Mouse (Mus musculus) embryonic facial prominence, embryonic 14.5 days (tissue): ENCODE results near the gene Gtf2ird1. TPM values are rescaled to one million over a fixed set of nuclear protein-coding genes. Genes with fewer than 3 reads are reported as not detected.

ENCODE experiments used
- ATAC-seq: fragments of 200-750 bp; cut with Nextera tagmentation; 2 replicates; pipeline ENCODE4 v1.8.0; 2017; ENCODE audit warnings: low read depth, moderate number of reproducible peaks, moderate TSS enrichment
- DNase-seq: peaks from one replicate; pipeline ENCODE4 v3.0.0-alpha.2; 2015; ENCODE audit warnings: low spot score
- H3K27ac ChIP-seq: fragments of 300-500 bp; sonication (generic); replicated peaks from 2 replicates; pipeline ENCODE4 v1.5.1; 2014; ENCODE audit warnings: low read depth, mild to moderate bottlenecking, low read length, moderate library complexity
- H3K27me3 ChIP-seq: fragments of 300-500 bp; sonication (generic); replicated peaks from 2 replicates; pipeline ENCODE4 v1.6.1; 2014; ENCODE audit warnings: low read length; ENCODE audit not compliant: control insufficient read depth, insufficient read depth
- H3K36me3 ChIP-seq: fragments of 300-500 bp; sonication (generic); 2 replicates; pipeline ENCODE4 v1.6.1; 2014; ENCODE audit warnings: low read length, mixed read lengths; ENCODE audit not compliant: control insufficient read depth, insufficient read depth
- H3K4me1 ChIP-seq: fragments of 300-500 bp; sonication (generic); 2 replicates; pipeline ENCODE4 v1.6.1; 2014; ENCODE audit warnings: antibody characterized with exemption, low read length; ENCODE audit not compliant: control insufficient read depth, insufficient read depth
- H3K4me2 ChIP-seq: fragments of 300-500 bp; sonication (generic); 2 replicates; pipeline ENCODE4 v1.6.1; 2014; ENCODE audit warnings: low read depth, mild to moderate bottlenecking, low read length, moderate library complexity, mixed read lengths
- H3K4me3 ChIP-seq: fragments of 300-500 bp; sonication (generic); 2 replicates; pipeline ENCODE4 v1.5.1; 2014; ENCODE audit warnings: low read depth, mild to moderate bottlenecking, low read length
- H3K9ac ChIP-seq: fragments of 300-500 bp; sonication (generic); 2 replicates; pipeline ENCODE4 v1.6.1; 2014; ENCODE audit warnings: low read depth, mild to moderate bottlenecking, low read length, moderate library complexity, mixed read lengths
- H3K9me3 ChIP-seq: fragments of 300-500 bp; sonication (generic); 2 replicates; pipeline ENCODE4 v1.6.1; 2016; ENCODE audit warnings: low read length; ENCODE audit not compliant: control insufficient read depth
- WGBS: fragments of 180-500 bp; shearing (Covaris S2); extraction: QIAGEN DNeasy Blood & Tissue Kit; methylation state at CpG from one replicate; pipeline ENCODE4 v1.1.7; 2014; 5-methylcytosine and 5-hydroxymethylcytosine counted together
- polyA plus RNA-seq: library from polyadenylated mRNA; unstranded; fragments of >200 nt; fragmentation: Nextera tagmentation; extraction: Ambion mirVana; gene quantifications from 2 replicates; pipeline ENCODE4 v1.2.1, GENCODE M21; 2014

Gtf2ird1 gene
- 80.3 and 91.2 TPM in 2 replicates for polyA plus RNA-seq

DNA sequence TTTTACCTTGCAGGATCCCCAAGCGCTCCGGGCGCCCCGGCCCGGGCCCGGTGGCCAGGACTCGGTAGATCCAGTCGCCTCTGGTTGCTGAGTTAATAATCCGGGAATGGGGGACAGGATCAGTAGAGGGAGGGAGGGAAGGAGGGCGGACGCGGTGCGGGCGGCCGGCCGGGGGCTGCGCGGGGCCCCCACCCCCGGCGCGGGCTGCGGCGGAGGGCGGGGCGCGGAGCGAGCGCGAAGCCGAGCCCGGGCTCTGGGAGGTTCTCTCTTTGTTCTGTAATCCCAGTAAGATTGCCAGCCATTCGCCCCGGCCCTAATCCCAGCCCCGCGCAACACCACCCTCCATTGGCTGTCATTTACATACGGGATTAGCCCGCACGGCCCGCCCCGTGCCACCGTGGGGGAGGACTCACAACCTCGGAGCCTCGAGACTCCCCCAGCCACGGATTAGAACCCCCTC lies at the start of gene Gtf2ird1:
TSS of gene Gtf2ird1 (minus strand) at position 214 of the 460 bp plus-strand sequence.
- ATAC-seq (peak; percentile 91), DNase-seq (peak; percentile 92)
- peaks cover 12% of the 10 kb centered on the region; the same call in 1 of the 2 replicates for H3K4me1 ChIP-seq
- peak within 1 kb of the TSS; percentile 94 for H3K27ac ChIP-seq
- H3K36me3 ChIP-seq = peaks cover 20% of the 10 kb centered on the region
- peak within 1 kb of the TSS; percentile 91 for H3K9ac ChIP-seq
- H3K4me3 ChIP-seq = peak within 1 kb of the TSS; percentile 58
- H3K27me3 ChIP-seq = no peaks in the 10 kb centered on the region
- H3K4me2 ChIP-seq = peak within 1 kb of the TSS; percentile 91
- WGBS = 3% methylated on average over 29 of the region's 44 CpGs
- H3K9me3 ChIP-seq = peaks cover 4% of the 10 kb centered on the region; the same call in 1 of the 2 replicates

DNA sequence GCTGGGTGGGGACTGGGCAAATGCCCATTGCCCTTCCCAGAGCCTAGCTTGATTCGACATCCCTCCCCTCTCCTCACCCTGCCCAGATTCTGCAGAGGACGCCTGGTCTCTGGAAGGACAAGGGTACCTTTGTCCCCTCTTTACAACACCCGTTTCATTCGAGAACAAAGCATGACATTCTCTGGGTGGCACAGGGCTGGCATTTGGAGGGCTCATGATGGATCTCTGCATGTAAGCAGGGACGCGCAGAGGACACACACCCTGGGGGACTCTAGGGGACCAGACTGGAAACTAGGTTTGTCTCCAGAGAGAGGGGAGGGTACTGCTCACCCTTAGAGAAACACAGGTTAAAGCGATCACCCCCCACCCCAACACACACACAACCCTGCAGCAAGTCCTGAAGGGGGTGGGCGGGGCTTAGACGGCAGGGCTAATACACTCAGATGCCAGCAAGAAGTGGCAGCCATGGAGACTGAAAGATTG lies 49.3 kb upstream of the Gtf2ird1 start:
- Histone ChIP-seq H3K4me2 (no peak overlapping the region), H3K4me3 (no peak overlapping the region), H3K27me3 (no peaks in the 10 kb centered on the region), H3K4me1 (no peaks in the 10 kb centered on the region), H3K9me3 (no peaks in the 10 kb centered on the region), H3K36me3 (peaks cover 68% of the 10 kb centered on the region), H3K9ac (no peak overlapping the region), H3K27ac (no peak overlapping the region)
- ATAC-seq (peak; percentile 28; the same call in 1 of the 2 replicates), DNase-seq (no peak)
- 59% methylated on average over 9 of the region's 9 CpGs for WGBS

DNA sequence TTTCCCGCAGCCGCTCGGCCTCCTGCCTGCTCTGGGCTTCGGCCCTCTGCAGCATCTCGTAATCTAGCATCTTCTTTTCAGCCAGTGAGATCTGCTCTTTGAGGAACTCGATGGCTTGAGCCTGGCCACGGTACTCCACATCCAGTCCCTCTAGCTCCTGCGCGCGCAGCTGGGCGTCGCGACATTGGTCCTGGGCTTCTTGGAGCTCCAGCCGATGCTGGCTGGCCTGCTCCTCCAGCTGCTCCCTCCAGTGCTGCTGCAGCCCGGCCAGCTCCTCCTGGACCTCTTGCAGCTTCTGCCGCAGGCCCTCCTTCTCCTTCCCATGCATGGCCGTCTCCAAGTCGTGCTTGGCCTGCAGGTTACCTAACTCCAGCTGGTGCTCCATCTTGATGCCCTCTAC lies 46.1 kb upstream of the Gtf2ird1 start:
- ATAC-seq = no peak
- H3K4me1 ChIP-seq = no peaks in the 10 kb centered on the region
- no peaks in the 10 kb centered on the region for H3K27me3 ChIP-seq
- DNase-seq = no peak
- no peak overlapping the region for H3K27ac ChIP-seq
- no peak overlapping the region for H3K9ac ChIP-seq
- no peak overlapping the region for H3K4me3 ChIP-seq
- 97% methylated on average over 18 of the region's 18 CpGs for WGBS
- H3K9me3 ChIP-seq = no peaks in the 10 kb centered on the region
- H3K4me2 ChIP-seq = no peak overlapping the region
- peaks cover 62% of the 10 kb centered on the region for H3K36me3 ChIP-seq

DNA sequence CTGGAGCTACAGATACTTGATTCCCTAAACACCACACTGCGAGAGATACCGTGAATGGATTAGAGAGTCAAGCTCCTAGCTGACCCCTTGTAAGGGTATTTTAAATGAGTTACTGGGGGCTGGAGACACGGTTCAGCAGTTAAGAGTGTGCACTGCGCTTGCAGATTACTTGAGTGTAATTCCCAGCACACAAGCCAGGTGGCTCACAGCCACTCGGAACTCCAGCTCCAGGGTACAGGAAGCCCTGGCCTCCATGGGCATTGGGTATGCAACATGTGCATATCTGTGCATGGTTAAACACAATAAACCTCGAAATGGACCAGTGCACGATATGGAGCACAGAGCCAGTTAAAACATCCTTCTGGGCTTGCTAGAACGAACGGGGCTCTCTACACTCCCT lies 44.9 kb upstream of the Gtf2ird1 start:
- DNase-seq (no peak), ATAC-seq (no peak)
- H3K9me3 ChIP-seq = no peaks in the 10 kb centered on the region
- H3K27me3 ChIP-seq = no peaks in the 10 kb centered on the region
- H3K4me1 ChIP-seq = no peaks in the 10 kb centered on the region
- no peak overlapping the region for H3K4me2 ChIP-seq
- no peak overlapping the region for H3K27ac ChIP-seq
- H3K9ac ChIP-seq = no peak overlapping the region
- 87% methylated on average over 9 of the region's 9 CpGs for WGBS
- no peak overlapping the region for H3K4me3 ChIP-seq
- H3K36me3 ChIP-seq = peaks cover 66% of the 10 kb centered on the region

DNA sequence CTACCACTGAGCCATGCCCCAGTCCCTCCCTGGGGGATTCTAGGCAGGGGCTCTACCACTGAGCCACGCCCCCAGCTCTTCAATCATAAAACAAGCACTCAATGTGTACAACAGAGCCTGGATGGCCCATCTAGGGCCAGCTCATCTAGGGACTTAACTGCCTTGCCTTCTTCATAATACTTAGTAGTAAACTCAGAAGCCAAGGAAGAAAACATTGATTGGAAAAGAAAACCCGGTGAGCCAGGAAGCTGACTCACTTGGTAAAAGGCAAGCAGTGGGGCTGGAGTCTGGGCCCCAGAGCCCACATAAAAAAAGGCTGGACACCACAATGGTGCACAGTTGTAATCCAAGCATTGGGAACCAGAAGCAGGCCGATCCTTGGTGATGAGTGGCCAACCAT lies 44.2 kb upstream of the Gtf2ird1 start:
- Histone ChIP-seq H3K9me3 (no peaks in the 10 kb centered on the region), H3K9ac (no peak overlapping the region), H3K4me3 (no peak overlapping the region), H3K27ac (no peak overlapping the region), H3K27me3 (no peaks in the 10 kb centered on the region), H3K36me3 (peaks cover 73% of the 10 kb centered on the region), H3K4me1 (no peaks in the 10 kb centered on the region), H3K4me2 (no peak overlapping the region)
- ATAC-seq (no peak), DNase-seq (no peak)
- 96% methylated on average over 3 of the region's 3 CpGs for WGBS

DNA sequence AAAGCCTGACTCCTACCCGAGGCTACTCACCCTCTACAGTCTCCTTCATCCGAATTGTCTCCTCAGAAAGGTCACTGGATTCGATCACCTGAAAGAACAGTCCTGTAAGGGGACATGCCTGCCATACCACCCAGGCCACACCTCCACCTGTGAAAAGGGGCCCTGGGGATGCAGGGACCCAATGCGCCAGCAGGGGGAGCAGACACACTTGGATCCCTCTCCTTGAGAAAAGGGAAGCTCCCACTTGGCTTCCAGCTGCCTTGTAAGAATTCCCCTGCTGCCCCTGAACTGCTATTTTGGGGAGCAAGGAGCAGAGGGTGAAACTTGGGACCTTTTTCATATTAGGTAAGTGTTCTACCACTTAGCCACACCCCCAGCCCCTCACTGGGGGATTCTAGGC lies 43.5 kb upstream of the Gtf2ird1 start:
- Histone ChIP-seq H3K4me3 (no peak overlapping the region), H3K9me3 (no peaks in the 10 kb centered on the region), H3K4me2 (no peak overlapping the region), H3K36me3 (peaks cover 80% of the 10 kb centered on the region), H3K4me1 (no peaks in the 10 kb centered on the region), H3K9ac (no peak overlapping the region), H3K27ac (no peak overlapping the region), H3K27me3 (no peaks in the 10 kb centered on the region)
- 66% methylated on average over 4 of the region's 4 CpGs for WGBS
- ATAC-seq = no peak
- DNase-seq = no peak

DNA sequence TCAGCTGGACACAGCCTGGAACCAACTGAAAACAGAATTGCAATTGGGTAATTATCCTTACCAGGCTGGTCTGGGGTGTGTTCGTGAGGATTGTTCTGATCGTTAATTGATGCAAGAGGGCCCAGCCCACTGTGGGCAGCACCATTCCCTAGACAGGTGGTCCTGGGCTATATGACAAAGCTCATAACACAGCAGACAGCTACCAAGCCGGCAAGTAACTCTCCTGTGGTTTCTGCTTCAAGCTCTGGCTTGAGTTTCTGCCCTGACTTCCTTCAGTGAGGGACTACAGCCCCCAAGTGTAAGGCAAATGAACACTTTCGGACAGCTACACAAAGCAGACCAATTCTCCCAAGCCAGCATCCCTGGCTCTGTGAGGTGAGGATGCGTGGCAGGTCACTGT lies 40.5 kb upstream of the Gtf2ird1 start:
- peaks cover 79% of the 10 kb centered on the region for H3K36me3 ChIP-seq
- no peak overlapping the region for H3K27ac ChIP-seq
- WGBS = 97% methylated on average over 5 of the region's 5 CpGs

DNA sequence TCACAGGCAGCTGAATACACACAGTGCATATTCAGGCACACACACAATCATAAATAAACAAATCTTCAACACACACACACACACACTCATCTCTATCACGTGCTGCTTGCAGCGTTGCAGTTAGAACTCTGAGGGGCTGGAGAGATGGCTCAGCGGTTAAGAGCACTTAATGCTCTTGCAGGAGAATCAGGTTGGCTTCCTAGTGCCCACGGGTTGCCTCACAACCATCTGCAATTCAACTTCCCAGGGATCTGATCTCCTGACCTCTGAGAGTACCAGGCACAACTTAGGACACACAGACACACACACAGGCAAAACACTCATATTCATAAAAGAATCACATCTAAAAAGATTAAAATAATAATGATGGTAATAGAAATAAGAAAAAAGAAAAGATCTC lies 39.3 kb upstream of the Gtf2ird1 start:
- no peak overlapping the region for H3K9ac ChIP-seq
- H3K27me3 ChIP-seq = no peaks in the 10 kb centered on the region
- H3K9me3 ChIP-seq = no peaks in the 10 kb centered on the region
- H3K4me2 ChIP-seq = no peak overlapping the region
- ATAC-seq (no peak), DNase-seq (no peak)
- H3K27ac ChIP-seq = no peak overlapping the region
- 82% methylated on average over 4 of the region's 4 CpGs for WGBS
- no peak overlapping the region for H3K4me3 ChIP-seq
- H3K36me3 ChIP-seq = peaks cover 74% of the 10 kb centered on the region
- H3K4me1 ChIP-seq = no peaks in the 10 kb centered on the region

More for the DNA sequence above, 40.5 kb upstream of the Gtf2ird1 start:
- ATAC-seq (no peak), DNase-seq (no peak)
- H3K9me3 ChIP-seq = no peaks in the 10 kb centered on the region
- no peaks in the 10 kb centered on the region for H3K27me3 ChIP-seq
- no peak overlapping the region for H3K9ac ChIP-seq
- no peak overlapping the region for H3K4me2 ChIP-seq
- no peaks in the 10 kb centered on the region for H3K4me1 ChIP-seq
- no peak overlapping the region for H3K4me3 ChIP-seq

DNA sequence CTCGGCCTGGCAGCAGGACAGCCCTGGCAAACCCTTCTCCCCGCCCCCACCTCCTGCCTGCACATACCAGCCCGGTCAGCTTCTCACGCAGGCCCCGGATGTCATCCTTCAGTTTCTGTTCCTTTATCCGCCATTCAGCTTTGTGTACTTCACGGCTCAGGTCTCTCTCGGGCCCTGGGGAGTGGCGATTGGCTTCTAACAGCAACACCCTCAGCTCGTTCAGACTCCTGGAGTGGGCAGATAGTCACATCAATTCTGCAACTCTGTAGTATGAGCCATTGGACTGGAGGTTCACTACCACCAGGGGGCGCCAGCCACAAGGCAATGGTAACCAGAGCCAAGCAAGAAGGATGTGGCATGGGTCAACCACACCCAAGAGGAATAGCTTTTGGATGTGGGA lies 37.6 kb upstream of the Gtf2ird1 start:
- Histone ChIP-seq H3K4me2 (no peak overlapping the region), H3K36me3 (peaks cover 79% of the 10 kb centered on the region), H3K27me3 (no peaks in the 10 kb centered on the region), H3K4me3 (no peak overlapping the region), H3K4me1 (no peaks in the 10 kb centered on the region), H3K9me3 (no peaks in the 10 kb centered on the region), H3K9ac (no peak overlapping the region), H3K27ac (no peak overlapping the region)
- peak; percentile 67; the same call in 1 of the 2 replicates for ATAC-seq
- 61% methylated on average over 11 of the region's 11 CpGs for WGBS
- peak; percentile 85 for DNase-seq
